Mouse (Mus musculus) ZHBTc4 (cell line): ENCODE measurements around the gene Ifit3.
"Not testable (repeated sequence)": the region's sequence is repeated elsewhere in the genome, so short reads cannot be mapped to it uniquely, and the experiment has no call there.

ENCODE experiments used
- DNase-seq: peaks from one replicate; pipeline ENCODE4 v3.0.0-alpha.2; 2011; ENCODE audit warnings: low read depth, low spot score

Ifit3 gene

DNA sequence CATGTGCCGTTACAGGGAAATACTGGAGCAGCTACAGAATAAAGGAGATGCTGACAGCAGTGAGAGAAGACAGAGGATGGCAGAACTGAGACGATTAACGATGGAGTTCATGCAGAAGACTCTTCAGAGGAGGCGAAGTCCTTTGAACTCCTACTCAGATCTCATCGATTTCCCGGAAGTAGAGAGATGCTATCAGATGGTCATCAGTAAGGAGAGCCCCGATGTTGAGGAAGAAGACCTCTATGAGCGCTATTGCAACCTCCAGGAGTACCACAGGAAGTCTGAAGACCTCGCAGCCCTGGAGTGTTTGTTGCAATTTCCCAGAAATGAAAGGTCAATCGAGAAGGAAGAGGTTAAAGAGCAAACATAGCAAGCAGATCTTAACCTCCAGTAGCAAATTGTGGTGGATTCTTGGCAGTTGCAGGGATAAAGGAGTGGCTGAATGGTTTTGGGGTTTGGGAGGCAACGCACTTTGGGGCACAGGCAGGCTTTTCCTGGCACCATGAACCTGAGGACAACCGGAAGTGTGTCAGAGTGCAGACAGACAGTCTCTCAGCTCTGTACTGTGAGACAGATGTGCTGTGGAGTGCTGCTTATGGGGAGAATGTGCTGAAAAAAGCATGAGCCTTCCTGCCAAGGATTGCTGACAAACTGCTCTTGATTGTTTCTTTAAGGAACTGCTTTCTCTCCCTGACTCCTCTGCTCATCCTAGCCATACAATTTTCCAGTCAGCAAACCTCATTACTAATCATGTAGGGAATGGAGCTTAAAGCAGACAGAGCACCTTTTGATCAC lies 4.8 kb downstream of the Ifit3 start:
- not testable (repeated sequence) for DNase-seq

DNA sequence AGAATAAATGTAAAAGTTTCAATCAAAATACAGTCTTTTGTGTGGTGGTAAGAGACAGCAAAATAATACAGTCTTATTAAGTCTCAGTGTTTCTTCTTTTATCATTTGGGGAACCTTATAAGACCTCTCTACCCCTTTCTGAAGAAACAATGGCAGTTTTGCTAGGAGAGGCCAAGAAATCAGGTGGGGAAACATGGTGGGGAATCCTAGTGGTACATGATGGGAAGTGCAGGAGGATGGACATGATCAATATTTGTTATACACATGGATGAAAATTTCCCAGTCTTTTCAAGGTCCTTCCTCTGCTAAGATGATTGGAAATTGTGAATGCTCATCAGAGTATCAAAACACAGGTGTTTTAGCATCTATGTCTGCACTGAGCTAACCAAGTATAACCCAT lies 5.6 kb downstream of the Ifit3 start:
- no peak for DNase-seq

- no peak for DNase-seq
Measured at GRCm38 (mm10) chr19:34593456-34593855, 10.1 kb downstream of the Ifit3 start.

- not testable (repeated sequence) for DNase-seq
Measured at GRCm38 (mm10) chr19:34594523-34594922, 11.2 kb downstream of the Ifit3 start.

- no peak for DNase-seq
Measured at GRCm38 (mm10) chr19:34596811-34597210, 13.5 kb downstream of the Ifit3 start.

GRCm38 (mm10) chr19:34598341-34598740 lies 15.0 kb downstream of the Ifit3 start:
- no peak for DNase-seq

DNA sequence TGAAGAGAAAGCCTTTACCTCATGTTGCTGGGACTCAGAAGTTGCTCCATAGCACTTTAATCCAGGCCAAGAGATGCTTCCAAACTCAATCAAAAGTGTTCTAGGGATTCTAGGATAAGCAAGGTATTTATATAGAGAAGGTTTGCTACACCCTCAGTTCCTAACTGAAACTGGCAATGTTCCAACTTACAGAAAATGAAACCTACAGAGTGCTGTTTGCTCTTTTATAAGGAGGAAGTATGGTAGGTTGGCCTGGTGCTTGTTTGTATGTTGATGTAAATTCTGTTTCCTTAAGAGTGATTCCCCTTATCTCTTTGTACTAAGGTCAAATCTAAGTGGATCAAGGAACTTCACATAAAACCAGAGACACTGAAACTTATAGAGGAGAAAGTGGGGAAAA lies 15.9 kb downstream of the Ifit3 start:
- DNase-seq, result not testable (repeated sequence)

DNA sequence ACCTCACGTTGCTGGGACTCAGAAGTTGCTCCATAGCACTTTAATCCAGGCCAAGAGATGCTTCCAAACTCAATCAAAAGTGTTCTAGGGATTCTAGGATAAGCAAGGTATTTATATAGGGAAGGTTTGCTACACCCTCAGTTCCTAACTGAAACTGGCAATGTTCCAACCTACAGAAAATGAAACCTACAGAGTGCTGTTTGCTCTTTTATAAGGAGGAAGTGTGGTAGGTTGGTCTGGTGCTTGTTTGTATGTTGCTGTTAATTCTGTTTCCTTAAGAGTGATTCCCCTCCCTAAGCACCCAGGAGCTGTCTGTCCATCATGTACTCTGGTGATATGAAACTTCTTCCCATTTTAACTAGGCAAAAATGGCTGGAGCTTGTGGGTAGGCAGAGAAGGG lies 18.6 kb downstream of the Ifit3 start, which contains the start of gene Ifit1bl1:
Ifit1bl1 (minus strand) TSS at position 69 of the 400 bp plus-strand sequence.
- DNase-seq, result not testable (repeated sequence)

- no peak for DNase-seq
Measured at GRCm38 (mm10) chr19:34605472-34605871, 22.1 kb downstream of the Ifit3 start.

DNA sequence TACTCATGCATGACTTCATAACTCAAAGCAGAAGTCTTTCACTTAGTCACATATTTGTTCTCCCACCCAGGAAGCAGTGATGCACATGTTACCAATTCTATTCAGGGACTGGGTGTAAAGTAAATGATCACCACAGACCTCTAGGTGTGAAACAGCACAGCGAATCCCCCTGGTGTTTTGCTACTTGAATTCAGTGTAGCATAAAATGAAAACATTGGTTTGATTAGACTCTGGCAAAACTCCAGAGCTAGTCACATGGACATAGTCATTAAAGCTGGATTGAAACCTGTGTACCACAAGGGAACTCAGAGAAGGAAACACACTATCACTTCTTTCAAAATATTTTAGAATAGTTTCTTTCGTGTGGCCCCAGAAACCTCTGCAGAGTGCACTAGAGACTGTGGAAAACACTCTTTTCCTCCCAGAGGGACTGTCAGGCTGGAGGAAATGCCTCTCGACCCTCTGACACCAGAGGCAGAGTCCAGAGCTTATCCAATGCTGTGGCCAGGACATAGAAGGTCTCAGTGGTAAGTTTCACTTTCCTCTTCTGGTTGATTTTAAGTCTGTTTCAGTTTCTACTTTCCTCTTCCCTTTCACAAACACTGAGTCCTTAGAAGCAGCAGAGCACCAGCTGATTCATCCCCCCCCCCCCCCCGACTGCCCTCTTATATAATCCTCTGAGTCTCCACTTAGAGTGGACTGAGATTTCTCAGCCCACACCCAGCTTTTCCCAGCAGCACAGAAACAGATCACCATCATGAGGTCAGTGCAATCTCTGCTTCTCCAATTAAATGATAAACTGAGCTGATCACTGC lies 24.1 kb downstream of the Ifit3 start, which contains the start of gene Ifit3b:
Ifit3b (plus strand) TSS at position 734 of the 815 bp plus-strand sequence.
- not testable (repeated sequence) for DNase-seq

- DNase-seq, result not testable (repeated sequence)
Measured at GRCm38 (mm10) chr19:34610118-34610517, 26.8 kb downstream of the Ifit3 start.

DNA sequence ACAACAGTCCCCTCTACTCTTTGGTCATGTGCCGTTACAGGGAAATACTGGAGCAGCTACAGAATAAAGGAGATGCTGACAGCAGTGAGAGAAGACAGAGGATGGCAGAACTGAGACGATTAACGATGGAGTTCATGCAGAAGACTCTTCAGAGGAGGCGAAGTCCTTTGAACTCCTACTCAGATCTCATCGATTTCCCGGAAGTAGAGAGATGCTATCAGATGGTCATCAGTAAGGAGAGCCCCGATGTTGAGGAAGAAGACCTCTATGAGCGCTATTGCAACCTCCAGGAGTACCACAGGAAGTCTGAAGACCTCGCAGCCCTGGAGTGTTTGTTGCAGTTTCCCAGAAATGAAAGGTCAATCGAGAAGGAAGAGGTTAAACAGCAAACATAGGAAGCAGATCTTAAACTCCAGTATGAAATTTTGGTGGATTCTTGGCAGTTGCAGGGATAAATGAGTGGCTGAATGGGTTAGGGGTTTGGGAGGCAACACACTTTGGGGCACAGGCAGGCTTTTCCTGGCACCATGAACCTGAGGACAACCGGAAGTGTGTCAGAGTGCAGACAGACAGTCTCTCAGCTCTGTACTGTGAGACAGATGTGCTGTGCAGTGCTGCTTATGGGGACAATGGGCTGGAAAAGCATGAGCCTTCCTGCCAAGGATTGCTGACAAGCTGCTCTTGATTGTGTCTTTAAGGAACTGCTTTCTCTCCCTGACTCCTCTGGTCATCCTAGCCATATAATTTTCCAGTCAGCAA lies 29.1 kb downstream of the Ifit3 start:
- not testable (repeated sequence) for DNase-seq

GRCm38 (mm10) chr19:34620871-34621270 lies 37.5 kb downstream of the Ifit3 start:
- DNase-seq, result no peak

GRCm38 (mm10) chr19:34623781-34624180 lies 40.5 kb downstream of the Ifit3 start:
- no peak for DNase-seq

- DNase-seq, result no peak
Measured at GRCm38 (mm10) chr19:34624663-34625062, 41.3 kb downstream of the Ifit3 start.

DNA sequence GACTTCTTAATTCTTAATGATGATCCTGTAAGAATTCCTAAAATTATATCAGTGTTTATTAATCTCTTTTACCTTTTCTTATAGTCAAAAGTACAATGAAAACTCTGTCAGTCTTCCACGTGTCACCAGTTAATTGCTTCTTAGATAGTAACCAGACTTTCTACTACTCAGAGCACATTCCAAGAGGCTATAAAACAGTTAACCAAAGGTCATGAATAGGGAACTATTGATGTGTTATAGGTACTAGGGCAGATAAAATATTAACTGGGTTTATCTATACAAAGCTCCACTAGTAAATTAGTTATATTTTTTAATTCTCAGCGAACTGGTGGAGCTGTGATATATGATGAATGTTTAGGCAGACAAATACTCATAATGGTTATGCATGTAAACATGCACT lies 44.2 kb downstream of the Ifit3 start:
- no peak for DNase-seq

DNA sequence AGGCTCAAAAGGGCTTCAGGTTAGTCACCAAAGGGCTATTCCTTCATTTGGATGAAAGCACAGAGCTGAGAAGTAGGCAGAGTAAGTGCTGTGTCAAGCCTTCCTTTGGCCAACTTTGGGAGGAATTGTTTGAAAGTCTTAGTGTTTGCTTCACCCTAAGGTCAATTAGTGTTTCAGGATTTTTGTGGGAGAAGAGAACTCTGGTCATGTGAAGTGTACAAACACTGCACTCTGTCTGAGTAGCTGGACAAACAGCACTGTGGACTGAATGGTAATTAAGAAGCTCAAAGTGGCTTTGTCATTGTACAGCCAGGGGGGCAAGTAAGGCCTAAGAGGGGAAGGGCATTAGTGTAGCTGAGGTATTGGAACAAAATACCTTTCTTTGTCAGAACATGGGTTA lies 48.2 kb downstream of the Ifit3 start:
- DNase-seq, result no peak

DNA sequence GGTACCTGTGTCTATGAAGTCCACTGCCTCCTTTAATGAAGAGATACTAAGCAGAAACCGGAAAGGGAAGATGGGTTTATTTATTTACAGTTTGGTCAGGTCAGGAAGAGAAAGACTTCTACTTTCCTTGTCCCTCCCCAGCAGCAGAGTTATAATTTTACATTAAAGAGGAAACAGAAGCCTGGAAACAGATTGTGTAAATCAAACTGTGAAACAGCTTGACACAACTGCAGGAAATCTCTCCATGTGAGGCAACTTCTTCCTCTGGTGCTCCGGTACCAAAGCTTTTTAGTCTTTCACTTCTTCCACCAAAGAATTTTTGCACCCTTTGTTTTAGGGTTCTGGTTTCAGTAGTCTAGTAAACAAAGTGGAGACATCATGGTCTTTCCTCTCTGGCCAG lies 50.2 kb downstream of the Ifit3 start:
- DNase-seq, result no peak

GRCm38 (mm10) chr19:34636933-34637557 lies 53.7 kb downstream of the Ifit3 start:
- peak; percentile 65 for DNase-seq
